Comparison of ENCODE assay signal across 7 mouse cellular contexts in the genomic region with DNA sequence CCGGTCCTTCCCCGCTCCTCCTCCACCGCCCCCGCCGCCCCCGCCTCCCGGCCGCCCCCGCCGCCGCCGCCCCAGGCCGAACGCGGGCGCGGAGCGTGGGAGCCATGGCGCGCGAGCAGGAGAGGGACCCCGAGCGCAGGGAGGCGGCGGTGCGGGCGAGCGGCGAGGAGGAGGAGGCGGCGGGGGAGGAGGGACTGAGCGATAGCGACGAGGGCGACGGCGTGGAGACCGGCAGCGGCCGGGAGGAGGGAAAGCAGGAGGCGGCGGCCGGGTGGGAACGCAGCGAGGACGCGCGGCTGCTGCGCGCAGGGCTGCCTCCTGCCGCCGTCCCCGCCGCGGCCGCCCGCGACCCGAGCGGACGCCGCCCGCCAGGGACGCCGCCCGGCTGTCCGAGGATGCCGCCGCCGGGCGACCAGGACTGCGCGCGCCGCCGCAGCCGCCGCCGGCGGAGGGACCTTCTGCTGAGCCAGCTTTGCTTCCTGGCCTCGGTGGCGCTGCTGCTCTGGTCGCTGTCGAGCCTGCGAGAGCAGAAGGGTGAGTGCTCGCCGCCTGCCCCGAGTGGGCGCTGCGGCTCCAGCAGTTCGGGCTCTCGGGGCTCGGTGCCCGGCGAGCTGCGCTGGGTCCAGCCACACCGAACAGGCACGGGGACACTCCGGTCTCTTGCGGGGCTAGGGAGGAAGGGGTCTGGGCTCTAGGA. TPM values are rescaled to one million over a fixed set of nuclear protein-coding genes. Genes with fewer than 3 reads are reported as not detected.
DNase-seq lines count a peak whose midpoint lies in the region; ATAC-seq and TF ChIP-seq lines count a peak whose summit lies in the region.

A gene (plus strand): TSS at position 91 of the 697 bp plus-strand sequence.

- no peaks in the 10 kb centered on the region for H3K9me3 ChIP-seq in heart, embryonic 12.5 days (replicated peaks)
- H3K9me3 ChIP-seq in kidney, embryonic 16.5 days (ENCODE audit: low read length) = no peaks in the 10 kb centered on the region
- H3K9me3 ChIP-seq in limb, embryonic 15.5 days = no peaks in the 10 kb centered on the region
- H3K9me3 ChIP-seq in midbrain, embryonic 16.5 days (replicated peaks; ENCODE audit: control insufficient read depth, low read length, poor library complexity, severe bottlenecking) = no peaks in the 10 kb centered on the region

- peak within 1 kb of the TSS; percentile 74 for H3K9ac ChIP-seq in heart, embryonic 12.5 days
- H3K9ac ChIP-seq in kidney, embryonic 16.5 days (replicated peaks; ENCODE audit: low read length) = peak within 1 kb of the TSS; percentile 81
- H3K9ac ChIP-seq in limb, embryonic 15.5 days = peak within 1 kb of the TSS; percentile 66
- peak within 1 kb of the TSS; percentile 84 for H3K9ac ChIP-seq in midbrain, embryonic 16.5 days (ENCODE audit: low read depth, low read length)

- peaks cover 5% of the 10 kb centered on the region; the same call in 1 of the 2 replicates for H3K27me3 ChIP-seq in heart, embryonic 12.5 days (replicated peaks)
- H3K27me3 ChIP-seq in kidney, embryonic 16.5 days (ENCODE audit: insufficient read depth, low read length) = 0 out of 2 replicates have a peak, but pooled peaks cover 8% of the 10 kb centered on the region
- H3K27me3 ChIP-seq in limb, embryonic 15.5 days = 0 out of 2 replicates have a peak, but pooled peaks cover 2% of the 10 kb centered on the region
- H3K27me3 ChIP-seq in midbrain, embryonic 16.5 days (ENCODE audit: control insufficient read depth, insufficient read depth, low read depth, low read length) = no peaks in the 10 kb centered on the region

- peak within 1 kb of the TSS; percentile 96 for H3K4me2 ChIP-seq in heart, embryonic 12.5 days
- H3K4me2 ChIP-seq in kidney, embryonic 16.5 days (replicated peaks; ENCODE audit: low read depth, low read length) = peak within 1 kb of the TSS; percentile 90
- peak within 1 kb of the TSS; percentile 92 for H3K4me2 ChIP-seq in limb, embryonic 15.5 days
- H3K4me2 ChIP-seq in midbrain, embryonic 16.5 days (ENCODE audit: low read length) = peak within 1 kb of the TSS; percentile 82

- WGBS in heart, embryonic 12.5 days = 4% methylated on average over 62 of the region's 100 CpGs
- under 1% methylated on average over 36 of the region's 100 CpGs for WGBS in kidney, embryonic 16.5 days
- under 1% methylated on average over 55 of the region's 100 CpGs for WGBS in limb, embryonic 15.5 days
- WGBS in midbrain, embryonic 16.5 days = under 1% methylated on average over 38 of the region's 100 CpGs

- H3K27ac ChIP-seq in embryonic fibroblast, embryonic 13.5 days (ENCODE audit: insufficient read depth, low read length) = no peak within 1 kb of the TSS
- H3K27ac ChIP-seq in heart, embryonic 12.5 days (ENCODE audit: poor library complexity, severe bottlenecking) = peak within 1 kb of the TSS; percentile 48
- peak within 1 kb of the TSS; percentile 69 for H3K27ac ChIP-seq in kidney, embryonic 16.5 days (ENCODE audit: low read length)
- H3K27ac ChIP-seq in limb, embryonic 15.5 days = peak within 1 kb of the TSS; percentile 77
- peak within 1 kb of the TSS; percentile 96 for H3K27ac ChIP-seq in midbrain, embryonic 16.5 days (ENCODE audit: low read length)

- peak; percentile 93 for DNase-seq in brain, embryonic 14.5 days (ENCODE audit: low read depth)
- DNase-seq in spleen, postnatal 36 days (ENCODE audit: low spot score in 2 of 2) = peak; percentile 41 to 45

- 0 out of 2 replicates have a peak, but pooled peaks cover 5% of the 10 kb centered on the region for H3K4me1 ChIP-seq in embryonic fibroblast, embryonic 13.5 days (ENCODE audit: control insufficient read depth, insufficient read depth, low read length)
- peaks cover 6% of the 10 kb centered on the region for H3K4me1 ChIP-seq in heart, embryonic 12.5 days (replicated peaks)
- peaks cover 9% of the 10 kb centered on the region; the same call in 1 of the 2 replicates for H3K4me1 ChIP-seq in kidney, embryonic 16.5 days (ENCODE audit: insufficient read depth, low read length)
- peaks cover 19% of the 10 kb centered on the region for H3K4me1 ChIP-seq in limb, embryonic 15.5 days
- peaks cover 21% of the 10 kb centered on the region for H3K4me1 ChIP-seq in midbrain, embryonic 16.5 days (ENCODE audit: control insufficient read depth, insufficient read depth, low read length)

- H3K36me3 ChIP-seq in heart, embryonic 12.5 days = no peaks in the 10 kb centered on the region
- H3K36me3 ChIP-seq in kidney, embryonic 16.5 days (ENCODE audit: insufficient read depth, low read length) = no peaks in the 10 kb centered on the region
- H3K36me3 ChIP-seq in limb, embryonic 15.5 days = no peaks in the 10 kb centered on the region
- H3K36me3 ChIP-seq in midbrain, embryonic 16.5 days (ENCODE audit: control insufficient read depth, insufficient read depth, low read length) = no peaks in the 10 kb centered on the region

- peak; percentile 48; the same call in 1 of the 2 replicates for TF ChIP-seq CTCF in brain, embryonic 14.5 days (IDR thresholded peaks at IDR 0.05; ENCODE audit: borderline replicate concordance, extremely low read depth, insufficient read depth, insufficient read length)
- TF ChIP-seq CTCF in embryonic fibroblast, embryonic 13.5 days (IDR thresholded peaks at IDR 0.05; ENCODE audit: borderline replicate concordance, insufficient read depth, low read length) = peak; percentile 80

- TF ChIP-seq POLR2A in brain, embryonic 14.5 days (IDR thresholded peaks at IDR 0.05; ENCODE audit: borderline replicate concordance, extremely low read depth, insufficient read depth, insufficient read length, poor library complexity, severe bottlenecking) = 0 out of 2 replicates have a peak, but pooled peaks have one; percentile 24
- no peak for TF ChIP-seq POLR2A in embryonic fibroblast, embryonic 13.5 days (IDR thresholded peaks at IDR 0.05; ENCODE audit: low read depth, low read length)

- ATAC-seq in heart, embryonic 12.5 days (ENCODE audit: insufficient number of reproducible peaks, low FRiP score) = peak; percentile 88
- peak; percentile 94 for ATAC-seq in kidney, embryonic 16.5 days (ENCODE audit: low FRiP score, low TSS enrichment)
- peak; percentile 72 for ATAC-seq in limb, embryonic 15.5 days (ENCODE audit: insufficient number of reproducible peaks, low FRiP score, low TSS enrichment, low read depth)
- ATAC-seq in midbrain, embryonic 16.5 days = peak; percentile 94

- peak within 1 kb of the TSS; percentile 72 for H3K4me3 ChIP-seq in embryonic fibroblast, embryonic 13.5 days (ENCODE audit: insufficient read depth, low read length)
- H3K4me3 ChIP-seq in heart, embryonic 12.5 days = peak within 1 kb of the TSS; percentile 72
- H3K4me3 ChIP-seq in kidney, embryonic 16.5 days (ENCODE audit: low read length) = peak within 1 kb of the TSS; percentile 74
- H3K4me3 ChIP-seq in limb, embryonic 15.5 days = peak within 1 kb of the TSS; percentile 70
- peak within 1 kb of the TSS; percentile 67 for H3K4me3 ChIP-seq in midbrain, embryonic 16.5 days (ENCODE audit: low read depth, low read length)

RNA-seq across cellular contexts. Expression of the gene that starts here (rescaled TPM):
- 10.4 and 20.5 TPM in 2 replicates for polyA plus RNA-seq in brain, embryonic 14.5 days (2012; rRNA removed)
- polyA plus RNA-seq in embryonic fibroblast, embryonic 13.5 days (2011; ENCODE audit: insufficient read length, low read depth, missing spikeins) = 6.3 and 9.5 TPM in 2 replicates
- 2.2 and 2.9 TPM in 2 replicates for polyA plus RNA-seq in heart, embryonic 12.5 days (2016; fragmentation: Nextera tagmentation; extraction: Ambion mirVana)
- 0.66 and 1.0 TPM in 2 replicates for polyA plus RNA-seq in kidney, embryonic 16.5 days (2015; fragmentation: Nextera tagmentation; extraction: Ambion mirVana)
- polyA plus RNA-seq in limb, embryonic 15.5 days (2015; fragmentation: Nextera tagmentation; extraction: Ambion mirVana) = 2.7 and 3.0 TPM in 2 replicates
- 17.4 and 18.7 TPM in 2 replicates for polyA plus RNA-seq in midbrain, embryonic 16.5 days (2015; fragmentation: Nextera tagmentation; extraction: Ambion mirVana)
